Mouse (Mus musculus): ENCODE data around the gene Lcor.

DNA sequence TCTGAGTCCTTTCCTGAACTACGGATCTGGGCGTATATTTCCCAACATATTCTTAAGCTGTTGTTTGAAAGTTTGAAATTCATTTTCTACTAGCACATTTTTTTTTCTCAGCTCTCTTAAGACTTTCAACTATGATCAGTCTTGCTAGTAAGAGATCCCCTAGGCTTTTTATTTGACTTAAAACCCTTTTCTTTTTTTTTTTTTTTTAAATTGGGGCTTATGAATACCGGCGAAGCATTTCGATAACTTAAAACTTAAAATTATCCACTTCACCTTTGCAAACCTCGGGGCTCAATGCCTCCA is 599 bp upstream of the Lcor start:
- TF ChIP-seq CTCF (IDR thresholded peaks at IDR 0.05; ENCODE audit: low read depth) (no peak), EP300 (IDR thresholded peaks at IDR 0.05; ENCODE audit: low read depth) (no peak)

Measured in liver, postnatal 0 days (tissue).